Mouse (Mus musculus) kidney, embryonic 14.5 days (tissue): ENCODE measurements around the gene Rpl28. TPM values are rescaled to one million over a fixed set of nuclear protein-coding genes. Genes with fewer than 3 reads are reported as not detected.
"Not testable (repeated sequence)": the region's sequence is repeated elsewhere in the genome, so short reads cannot be mapped to it uniquely, and the experiment has no call there.

Source experiments
- ATAC-seq: fragments of 200-750 bp; cut with Nextera tagmentation; 2 replicates; pipeline ENCODE4 v1.8.0; 2017; ENCODE audit warnings: moderate number of reproducible peaks, mild to moderate bottlenecking, moderate TSS enrichment, moderate library complexity; ENCODE audit not compliant: low FRiP score, low TSS enrichment
- H3K27ac ChIP-seq: fragments of 300-500 bp; sonication (generic); 2 replicates; pipeline ENCODE4 v1.5.1; 2014; ENCODE audit warnings: low read depth, mild to moderate bottlenecking, low read length, moderate library complexity, mixed read lengths
- H3K27me3 ChIP-seq: fragments of 300-500 bp; sonication (generic); 2 replicates; pipeline ENCODE4 v1.6.1; 2014; ENCODE audit warnings: mild to moderate bottlenecking, low read length; ENCODE audit not compliant: control insufficient read depth, insufficient read depth
- H3K36me3 ChIP-seq: fragments of 300-500 bp; sonication (generic); 2 replicates; pipeline ENCODE4 v1.6.1; 2014; ENCODE audit warnings: low read length, mixed read lengths; ENCODE audit not compliant: control insufficient read depth, insufficient read depth
- H3K4me1 ChIP-seq: fragments of 300-500 bp; sonication (generic); 2 replicates; pipeline ENCODE4 v1.6.1; 2014; ENCODE audit warnings: low read length, mixed read lengths; ENCODE audit not compliant: control insufficient read depth, insufficient read depth
- H3K4me2 ChIP-seq: fragments of 300-500 bp; sonication (generic); replicated peaks from 2 replicates; pipeline ENCODE4 v1.6.1; 2014; ENCODE audit warnings: low read depth, mild to moderate bottlenecking, low read length
- H3K4me3 ChIP-seq: fragments of 300-500 bp; sonication (generic); 2 replicates; pipeline ENCODE4 v1.5.1; 2014; ENCODE audit warnings: mild to moderate bottlenecking, low read length
- H3K9ac ChIP-seq: fragments of 300-500 bp; sonication (generic); 2 replicates; pipeline ENCODE4 v1.6.1; 2014; ENCODE audit warnings: low read depth, mild to moderate bottlenecking, low read length, moderate library complexity
- H3K9me3 ChIP-seq: fragments of 300-500 bp; sonication (generic); 2 replicates; pipeline ENCODE4 v1.6.1; 2016; ENCODE audit warnings: low read length; ENCODE audit not compliant: control insufficient read depth
- WGBS: fragments of 180-500 bp; shearing (Covaris S2); extraction: QIAGEN DNeasy Blood & Tissue Kit; methylation state at CpG from one replicate; pipeline ENCODE4 v1.1.7; 2014; 5-methylcytosine and 5-hydroxymethylcytosine counted together
- polyA plus RNA-seq: library from polyadenylated mRNA; unstranded; fragments of >200 nt; fragmentation: Nextera tagmentation; extraction: Ambion mirVana; gene quantifications from 2 replicates; pipeline ENCODE4 v1.2.1, GENCODE M21; 2014

Gene Rpl28
- polyA plus RNA-seq, 1 experiment from 2014 or later = 292 TPM

DNA sequence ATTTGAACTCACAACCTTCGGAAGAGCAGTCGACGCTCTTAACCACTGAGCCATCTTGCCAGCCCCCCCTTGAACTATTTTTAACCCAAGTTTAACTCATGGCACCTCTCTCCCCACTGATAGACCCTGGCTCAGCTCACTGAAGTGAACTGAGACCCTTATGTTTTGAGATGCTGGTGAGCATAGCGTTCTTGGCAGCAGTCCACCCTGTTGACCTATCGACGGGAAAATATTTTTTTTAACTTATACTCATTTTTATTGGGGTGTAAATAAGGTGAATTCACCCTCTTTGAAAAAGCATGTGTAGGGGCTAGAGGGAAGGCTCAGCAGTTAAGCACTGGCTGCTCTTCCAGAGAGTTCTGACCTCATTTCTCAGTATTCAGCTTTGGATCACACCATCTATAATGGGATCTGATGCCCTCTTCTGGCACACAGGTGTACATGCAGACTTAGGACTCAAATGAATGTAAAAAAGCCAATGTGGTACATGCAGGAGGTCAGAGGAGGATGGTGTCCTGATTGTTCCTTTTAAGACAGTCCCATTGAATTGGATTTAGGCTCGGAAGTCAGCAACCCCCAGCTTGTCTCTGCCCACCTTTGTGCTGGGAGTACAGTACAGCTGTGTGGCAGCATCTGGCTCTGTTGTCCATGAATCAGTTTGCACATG is 3.2 kb downstream of the Rpl28 start:
- 70% methylated on average over 7 of the region's 7 CpGs for WGBS
- peak; percentile 21; the same call in 1 of the 2 replicates for ATAC-seq
- no peaks in the 10 kb centered on the region for H3K9me3 ChIP-seq
- H3K9ac ChIP-seq = no peak overlapping the region
- no peak overlapping the region for H3K4me3 ChIP-seq
- no peak overlapping the region for H3K4me2 ChIP-seq
- 0 out of 2 replicates have a peak, but pooled peaks cover 10% of the 10 kb centered on the region for H3K4me1 ChIP-seq
- H3K27ac ChIP-seq = no peak overlapping the region
- no peaks in the 10 kb centered on the region for H3K27me3 ChIP-seq
- peaks cover 37% of the 10 kb centered on the region for H3K36me3 ChIP-seq

DNA sequence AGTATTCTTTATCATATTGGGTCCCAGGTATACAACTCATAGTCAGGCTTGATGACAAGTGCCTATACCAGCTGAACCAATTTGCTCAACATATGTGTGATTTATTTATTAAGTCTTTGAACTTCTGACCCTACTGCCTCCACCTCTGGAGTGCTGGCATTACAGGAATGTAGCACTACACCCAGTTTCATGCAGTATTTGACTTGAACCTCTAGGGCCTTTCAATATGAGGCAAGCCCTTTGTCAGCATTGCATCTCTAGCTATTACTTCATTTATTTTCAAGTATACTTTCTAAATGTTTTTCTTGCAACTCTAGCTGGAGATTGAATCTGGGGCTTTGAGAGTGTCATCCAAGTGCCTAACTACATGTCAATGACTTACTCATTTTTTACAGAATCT is 9.6 kb downstream of the Rpl28 start:
- no peaks in the 10 kb centered on the region for H3K4me1 ChIP-seq
- no peak overlapping the region for H3K27ac ChIP-seq
- no peaks in the 10 kb centered on the region for H3K27me3 ChIP-seq
- no peak overlapping the region for H3K4me3 ChIP-seq
- no peaks in the 10 kb centered on the region for H3K9me3 ChIP-seq
- ATAC-seq = no peak
- H3K9ac ChIP-seq = no peak overlapping the region
- H3K4me2 ChIP-seq = no peak overlapping the region
- H3K36me3 ChIP-seq = peaks cover 23% of the 10 kb centered on the region

DNA sequence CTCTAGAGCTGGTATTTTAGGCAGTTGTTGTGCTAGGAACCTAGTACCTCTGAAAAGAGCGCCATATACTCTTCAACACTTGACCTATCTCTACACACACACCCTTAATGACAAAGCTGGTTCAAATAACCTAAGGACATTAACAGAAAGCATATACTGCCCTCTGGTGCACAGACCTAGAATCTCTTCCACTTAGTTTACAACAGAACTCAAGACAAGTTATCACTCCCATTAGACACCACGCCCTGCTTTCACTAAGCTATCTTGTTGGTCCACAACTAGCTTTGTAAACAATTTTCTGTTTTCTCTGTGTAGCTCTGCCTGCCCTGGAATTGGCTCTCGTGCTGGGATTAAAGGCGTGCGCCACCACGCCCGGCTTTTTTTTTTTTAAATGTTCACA is 14.0 kb downstream of the Rpl28 start:
- H3K9ac ChIP-seq = no peak overlapping the region
- WGBS = 92% methylated on average over 7 of the region's 7 CpGs

DNA sequence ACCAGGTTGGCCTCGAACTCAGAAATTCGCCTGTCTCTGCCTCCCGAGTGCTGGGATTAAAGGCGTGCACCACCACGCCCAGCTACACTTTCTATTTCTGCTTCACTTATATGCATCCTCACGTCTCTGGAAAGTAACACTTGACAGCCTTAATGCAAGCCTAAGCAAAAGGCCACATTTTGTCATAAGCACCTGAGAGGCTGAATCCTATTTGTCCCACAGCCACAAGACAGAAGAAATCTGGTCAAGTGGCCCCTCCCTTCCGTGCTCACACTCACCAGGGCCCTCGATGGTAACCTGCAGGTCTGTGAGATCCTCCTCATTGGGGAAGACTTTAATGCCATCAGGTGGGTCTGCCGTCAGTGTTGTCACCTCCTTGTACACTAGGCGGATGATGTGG is 18.5 kb downstream of the Rpl28 start:
- Histone ChIP-seq H3K4me1 (peaks cover 14% of the 10 kb centered on the region), H3K9ac (peak overlapping the region; percentile 98), H3K4me3 (peak overlapping the region; percentile 99), H3K36me3 (peaks cover 41% of the 10 kb centered on the region), H3K4me2 (peak overlapping the region; percentile 57)
- not testable (repeated sequence) for H3K9me3 ChIP-seq, ATAC-seq, H3K27ac ChIP-seq, H3K27me3 ChIP-seq
- 37% methylated on average over 10 of the region's 10 CpGs for WGBS

More for the DNA sequence above, 14.0 kb downstream of the Rpl28 start:
- Histone ChIP-seq H3K4me1 (peaks cover 14% of the 10 kb centered on the region), H3K27ac (no peak overlapping the region), H3K27me3 (no peaks in the 10 kb centered on the region), H3K36me3 (peaks cover 52% of the 10 kb centered on the region), H3K4me2 (no peak overlapping the region), H3K4me3 (no peak overlapping the region), H3K9me3 (no peaks in the 10 kb centered on the region)
- no peak; the same call in 1 of the 2 replicates for ATAC-seq

DNA sequence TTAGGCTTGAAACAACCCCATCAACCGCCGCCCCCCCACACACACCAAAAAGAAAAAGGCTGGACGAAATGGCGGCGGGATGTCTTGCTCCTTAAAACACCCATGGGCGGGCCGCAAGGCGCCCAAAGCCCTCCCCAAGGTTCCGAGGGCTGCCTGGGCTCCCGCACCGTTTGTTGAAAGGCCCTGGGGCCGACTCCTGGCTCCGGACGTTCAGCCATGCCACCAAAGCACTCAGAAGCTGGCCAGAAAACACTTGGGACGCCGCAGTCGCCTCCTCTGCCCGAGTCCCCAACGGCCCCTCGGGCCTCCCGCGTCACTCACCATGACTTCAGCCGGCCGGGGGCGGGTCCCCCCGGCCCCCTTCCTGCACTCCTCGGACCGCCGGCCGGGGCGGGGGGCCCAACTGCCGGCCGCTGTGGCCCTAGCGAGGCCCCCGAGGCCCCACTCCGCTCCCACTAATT is 19.2 kb downstream of the Rpl28 start:
- H3K4me2 ChIP-seq = peak overlapping the region; percentile 57
- peak overlapping the region; percentile 99 for H3K4me3 ChIP-seq
- H3K36me3 ChIP-seq = peaks cover 33% of the 10 kb centered on the region
- ATAC-seq = peak; percentile 33; the same call in 1 of the 2 replicates
- H3K9me3 ChIP-seq = no peaks in the 10 kb centered on the region
- under 1% methylated on average over 26 of the region's 36 CpGs for WGBS
- H3K9ac ChIP-seq = peak overlapping the region; percentile 98
- H3K27ac ChIP-seq = peak overlapping the region; percentile 93
- H3K4me1 ChIP-seq = peaks cover 14% of the 10 kb centered on the region
- H3K27me3 ChIP-seq = no peaks in the 10 kb centered on the region

DNA sequence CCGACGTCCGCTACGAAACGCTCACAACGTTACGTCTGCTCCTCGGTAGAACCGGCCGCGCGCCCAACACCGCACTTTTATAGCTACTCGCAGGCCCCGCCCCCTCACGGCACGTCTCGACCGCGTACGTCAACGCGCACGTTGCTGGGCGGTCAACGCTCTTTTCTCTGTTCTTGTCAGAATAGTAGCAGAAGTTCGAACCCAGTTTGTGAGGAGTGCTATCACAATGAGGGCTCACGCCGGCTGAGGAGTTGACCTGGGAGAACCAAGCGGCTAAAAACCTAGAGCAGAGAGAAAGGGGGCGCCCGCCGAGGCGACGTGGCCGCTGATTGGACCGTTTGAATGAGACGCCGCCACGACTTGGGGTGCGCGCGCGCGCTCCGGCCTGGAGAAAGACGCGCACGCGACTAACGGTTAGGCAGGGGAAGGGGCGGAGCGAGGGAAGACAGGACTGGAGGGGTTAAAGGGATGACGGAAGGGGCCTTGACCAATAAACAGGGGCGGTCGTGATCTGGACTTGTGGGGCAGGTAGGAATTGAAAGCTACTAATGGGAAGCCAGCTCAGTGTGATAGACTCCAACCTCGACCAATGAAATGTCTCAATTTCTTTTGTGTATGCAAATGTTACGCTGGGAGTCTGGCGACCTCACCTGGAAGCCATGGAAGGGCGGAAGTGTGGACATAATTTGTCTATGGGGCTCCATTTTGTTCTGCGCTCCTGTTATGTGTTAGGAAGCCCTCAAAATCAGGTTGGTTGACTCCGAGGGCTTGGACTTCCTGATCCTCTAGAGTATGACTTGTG is 19.8 kb downstream of the Rpl28 start, which contains the start of gene Ube2s:
Gene Ube2s (minus strand): TSS at position 288 of the 802 bp plus-strand sequence.
- peak within 1 kb of the TSS; percentile 93 for H3K27ac ChIP-seq
- ATAC-seq = peak; percentile 98
- no peaks in the 10 kb centered on the region for H3K9me3 ChIP-seq
- H3K36me3 ChIP-seq = peaks cover 27% of the 10 kb centered on the region
- H3K4me3 ChIP-seq = peak within 1 kb of the TSS; percentile 99
- H3K9ac ChIP-seq = peak within 1 kb of the TSS; percentile 98
- H3K27me3 ChIP-seq = no peaks in the 10 kb centered on the region
- peaks cover 14% of the 10 kb centered on the region for H3K4me1 ChIP-seq
- under 1% methylated on average over 62 of the region's 62 CpGs for WGBS
- H3K4me2 ChIP-seq = peak within 1 kb of the TSS; percentile 57

DNA sequence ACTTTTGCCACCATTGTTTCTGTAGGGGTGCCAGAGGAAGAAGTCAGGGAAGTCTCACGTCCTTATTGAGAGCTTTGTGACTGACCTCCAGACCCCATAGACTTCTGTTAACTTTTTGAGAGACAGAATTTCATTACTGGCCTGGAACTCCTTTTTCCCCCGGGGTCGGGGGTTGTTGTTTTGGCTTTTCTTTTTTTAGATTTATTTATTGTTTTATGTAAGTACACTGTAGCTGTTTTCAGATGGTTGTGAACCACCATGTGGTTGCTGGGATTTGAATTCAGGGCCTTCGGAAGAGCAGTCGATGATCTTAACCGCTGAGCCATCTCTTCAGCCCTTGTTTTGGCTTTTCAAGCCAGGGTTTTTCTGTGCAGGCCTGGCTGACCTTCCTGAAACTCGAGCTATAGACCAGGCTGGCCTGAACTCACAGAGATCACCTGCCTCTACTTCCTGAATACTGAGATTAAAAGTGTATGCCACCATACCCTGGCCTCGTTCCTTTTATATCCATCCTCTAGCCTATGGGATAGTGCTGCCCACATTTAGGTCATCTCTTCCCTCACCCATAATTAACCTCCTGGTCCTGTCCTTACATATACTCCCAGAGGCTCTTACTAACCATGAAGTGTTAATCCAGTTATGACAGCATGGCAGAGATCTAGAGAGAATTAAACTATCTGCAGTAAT is 20.6 kb downstream of the Rpl28 start:
- Histone ChIP-seq H3K9me3 (no peaks in the 10 kb centered on the region), H3K4me2 (peak overlapping the region; percentile 51), H3K27me3 (no peaks in the 10 kb centered on the region), H3K4me3 (peak overlapping the region; percentile 99), H3K4me1 (peaks cover 14% of the 10 kb centered on the region), H3K36me3 (peaks cover 23% of the 10 kb centered on the region), H3K9ac (peak overlapping the region; percentile 48), H3K27ac (peak overlapping the region; percentile 82; the same call in 1 of the 2 replicates)
- WGBS = 30% methylated on average over 8 of the region's 8 CpGs
- no peak for ATAC-seq

DNA sequence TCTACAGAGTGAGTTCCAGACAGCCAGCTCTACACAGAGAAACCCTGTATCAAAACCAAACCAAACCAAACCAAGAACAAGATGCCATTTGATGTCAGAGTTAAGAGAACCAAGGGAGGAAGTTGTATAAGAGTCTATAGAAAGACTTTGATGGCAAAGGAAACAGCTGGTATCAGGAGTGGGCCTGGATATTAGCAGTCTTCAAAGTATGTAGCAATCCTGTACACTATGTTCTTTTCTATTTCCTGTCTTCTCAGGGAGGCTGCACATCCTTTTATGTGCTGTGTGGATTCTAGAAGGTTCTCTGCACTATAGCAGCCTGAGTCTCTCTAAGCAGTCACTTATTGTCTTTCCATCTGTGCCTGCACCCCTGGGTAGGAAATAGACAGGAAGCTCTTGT is 23.9 kb downstream of the Rpl28 start:
- no peak for ATAC-seq
- H3K9ac ChIP-seq = no peak overlapping the region
- H3K27me3 ChIP-seq = no peaks in the 10 kb centered on the region
- no peak overlapping the region for H3K4me2 ChIP-seq
- H3K9me3 ChIP-seq = no peaks in the 10 kb centered on the region
- no peaks in the 10 kb centered on the region for H3K4me1 ChIP-seq
- no peak overlapping the region for H3K27ac ChIP-seq
- no peaks in the 10 kb centered on the region for H3K36me3 ChIP-seq
- no peak overlapping the region for H3K4me3 ChIP-seq
